ENCODE assay signal across 8 mouse cellular contexts in the genomic region with DNA sequence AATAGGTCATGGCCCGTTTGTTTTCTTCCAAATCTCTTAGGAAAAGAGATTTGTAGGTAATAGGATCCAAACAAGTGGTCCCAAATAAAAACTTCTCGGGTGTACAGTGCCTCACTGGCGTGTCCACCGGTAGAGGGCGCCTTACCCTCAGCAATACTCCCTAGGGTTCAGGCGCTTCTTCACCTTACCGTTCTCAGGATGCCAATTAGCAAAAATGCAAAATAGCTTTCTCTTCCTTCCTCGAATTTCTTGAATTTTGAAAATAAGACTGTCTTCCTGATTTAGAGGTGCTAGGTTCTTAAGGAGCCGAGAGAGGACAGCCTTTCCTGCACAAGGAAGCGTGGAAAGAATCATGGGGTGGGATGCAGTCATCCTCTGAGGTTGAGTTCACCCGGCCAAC.
DNase-seq lines count a peak whose midpoint lies in the region; ATAC-seq and TF ChIP-seq lines count a peak whose summit lies in the region.

No protein-coding gene starts in this region.

- no peaks in the 10 kb centered on the region for H3K79me2 ChIP-seq in liver, adult 2 months (ENCODE audit: control insufficient read depth, insufficient read depth, low read length)

- H3K9ac ChIP-seq in kidney, postnatal 0 days (ENCODE audit: low read depth, low read length): no peak overlapping the region
- H3K9ac ChIP-seq in liver, adult 2 months (ENCODE audit: low read depth, low read length): no peak overlapping the region

- H3K4me3 ChIP-seq in spleen, adult 2 months (ENCODE audit: extremely low read depth, insufficient read depth, insufficient read length): no peak overlapping the region
- no peak overlapping the region for H3K4me3 ChIP-seq in kidney, postnatal 0 days (replicated peaks; ENCODE audit: low read depth, low read length)
- H3K4me3 ChIP-seq in liver, adult 2 months (ENCODE audit: insufficient read depth, low read depth, low read length): no peak overlapping the region

- H3K27me3 ChIP-seq in spleen, adult 2 months (ENCODE audit: control insufficient read depth, insufficient read depth, low read length): no peaks in the 10 kb centered on the region
- H3K27me3 ChIP-seq in kidney, postnatal 0 days (ENCODE audit: insufficient read depth, low read length): no peaks in the 10 kb centered on the region
- H3K27me3 ChIP-seq in liver, adult 2 months (ENCODE audit: control insufficient read depth, insufficient read depth, low read length): no peaks in the 10 kb centered on the region

- no peaks in the 10 kb centered on the region for H3K9me3 ChIP-seq in kidney, postnatal 0 days (replicated peaks; ENCODE audit: low read length)

- no peaks in the 10 kb centered on the region for H3K4me1 ChIP-seq in spleen, adult 2 months (ENCODE audit: control insufficient read depth, insufficient read depth, insufficient read length)
- no peaks in the 10 kb centered on the region for H3K4me1 ChIP-seq in kidney, postnatal 0 days (replicated peaks; ENCODE audit: insufficient read depth, low read length)
- no peaks in the 10 kb centered on the region for H3K4me1 ChIP-seq in liver, adult 2 months (ENCODE audit: control insufficient read depth, insufficient read depth, low read length)

- DNase-seq in spleen, adult 2 months (ENCODE audit: low read depth in 1 of 2, low spot score in 2 of 2): peak in 1 of 2 experiments; percentile 18
- DNase-seq in spleen, adult 12 weeks (ENCODE audit: low spot score): no peak
- peak; percentile 70 to 82 for DNase-seq in cerebellum, postnatal 4 days (ENCODE audit: low spot score in 2 of 2)
- DNase-seq in gastrocnemius, postnatal 14 days: peak; percentile 65
- peak; percentile 87 for DNase-seq in kidney, postnatal 0 days (ENCODE audit: low spot score)
- DNase-seq in liver, adult 2 months (ENCODE audit: extremely low read depth, low read depth, low spot score): peak; percentile 32
- DNase-seq in thymus, postnatal 10 days (ENCODE audit: low spot score in 2 of 2): peak; percentile 7 to 73

- WGBS in spleen, adult 2 months: 15% methylated on average over 11 of the region's 11 CpGs
- 13% methylated on average over 11 of the region's 11 CpGs for WGBS in kidney, postnatal 0 days
- 15% methylated on average over 11 of the region's 11 CpGs for WGBS in liver, adult 2 months

- H3K4me2 ChIP-seq in kidney, postnatal 0 days (ENCODE audit: low read length): no peak overlapping the region

- intact Hi-C loops in gastrocnemius, postnatal 14 days (cut with DNase I; ENCODE audit: low total_unique reads): loop anchor here (5.0 kb wide), 1 partner anchor 1563 kb away; no protein-coding TSS in a partner anchor

- H3K36me3 ChIP-seq in spleen, adult 2 months (ENCODE audit: control insufficient read depth, insufficient read depth, low read length): no peaks in the 10 kb centered on the region
- H3K36me3 ChIP-seq in kidney, postnatal 0 days (ENCODE audit: insufficient read depth, low read length): no peaks in the 10 kb centered on the region
- no peaks in the 10 kb centered on the region for H3K36me3 ChIP-seq in liver, adult 2 months (ENCODE audit: control insufficient read depth, insufficient read depth, low read length)

- no peak for ATAC-seq in kidney, postnatal 0 days (replicated peaks; ENCODE audit: low FRiP score, low read depth)
- 0 out of 2 replicates have a peak, but pooled peaks have one; percentile 30 for ATAC-seq in neutrophil, adult 5-6 weeks (ENCODE audit: extremely low read depth, insufficient number of reproducible peaks, low FRiP score, poor library complexity, severe bottlenecking)

- TF ChIP-seq CTCF in spleen, adult 2 months (IDR thresholded peaks at IDR 0.05; ENCODE audit: extremely low read depth, insufficient read depth, insufficient read length, insufficient replicate concordance): peak; percentile 37; the same call in 1 of the 2 replicates
- TF ChIP-seq CTCF in kidney, postnatal 0 days (IDR thresholded peaks at IDR 0.05; ENCODE audit: low read depth): peak; percentile 94
- TF ChIP-seq CTCF in liver, adult 2 months (IDR thresholded peaks at IDR 0.05; ENCODE audit: low read depth, low read length): peak; percentile 95

- H3K27ac ChIP-seq in spleen, adult 2 months (ENCODE audit: insufficient read depth, low read length): no peak overlapping the region
- H3K27ac ChIP-seq in kidney, postnatal 0 days: no peak overlapping the region
- H3K27ac ChIP-seq in liver, adult 2 months (replicated peaks; ENCODE audit: insufficient read depth, low read depth, low read length): no peak overlapping the region

- TF ChIP-seq POLR2A in spleen, adult 2 months (IDR thresholded peaks at IDR 0.05; ENCODE audit: low read depth, low read length): no peak
- no peak for TF ChIP-seq POLR2A in liver, adult 2 months (IDR thresholded peaks at IDR 0.05; ENCODE audit: extremely low read depth, insufficient read depth, low read length)

Comparison
In these comparisons a context has a peak if more than half of its experiments do, and no peak if none do; other contexts are left out.
1. CTCF ChIP-seq: peak in every context shown above with its lines; median percentile 95 in liver, adult 2 months; 94 in kidney, postnatal 0 days; 37 in spleen, adult 2 months.